21 mouse cellular contexts compared by ENCODE assay signal in the genomic region with DNA sequence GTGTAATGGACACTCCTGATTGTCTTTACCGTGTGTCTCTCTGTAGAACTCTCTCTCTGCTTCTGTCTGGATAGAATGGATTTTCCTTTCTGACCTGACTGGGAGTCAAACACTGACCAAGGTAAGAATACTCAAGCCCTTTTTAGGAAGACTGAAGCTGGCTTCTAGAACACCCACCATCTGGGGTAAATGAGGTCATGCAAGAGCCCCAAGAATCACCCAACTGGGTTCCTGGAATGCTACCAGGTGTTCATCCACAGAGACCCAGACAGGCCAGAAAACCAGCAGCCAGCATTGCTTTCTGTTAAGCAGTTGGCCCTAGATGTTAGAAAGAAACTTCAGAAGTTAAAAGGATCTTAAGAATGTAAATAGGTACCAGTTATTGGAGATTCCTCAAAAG.
A peak's percentile ranks its signal among the peaks of the same experiment; 100 is the strongest.
DNase-seq lines count a peak whose midpoint lies in the region; TF ChIP-seq lines count a peak whose summit lies in the region.
"Had no signal": no experiment of that assay in that cellular context is flagged by ENCODE, and none has a peak within 500 bp of the region (broad histone marks: within the 10 kb centered on the region; RNA-seq: fewer than 3 reads in every experiment).

No protein-coding gene starts in this region.

- H3K4me1 ChIP-seq in ES-Bruce4 (ENCODE audit: control insufficient read depth, insufficient read depth, low read length): no peaks in the 10 kb centered on the region
- H3K4me1 ChIP-seq: embryonic facial prominence, embryonic 15.5 days; forebrain, embryonic 10.5 days; heart, embryonic 15.5 days; hindbrain, embryonic 13.5 days had no signal

- no peak for TF ChIP-seq EP300 in ES-Bruce4 (IDR thresholded peaks at IDR 0.05; ENCODE audit: insufficient read depth, low read depth, low read length)

- no peak overlapping the region for H3K4me3 ChIP-seq in ES-Bruce4 (ENCODE audit: low read depth, low read length)
- H3K4me3 ChIP-seq: embryonic facial prominence, embryonic 15.5 days; erythroblast, embryonic 14.5 days; forebrain, embryonic 10.5 days; heart, embryonic 15.5 days; hindbrain, embryonic 13.5 days had no signal

- H3K27ac ChIP-seq in ES-Bruce4 (ENCODE audit: insufficient read depth, low read length): peak overlapping the region; percentile 1; the same call in 1 of the 2 replicates
- H3K27ac ChIP-seq: embryonic facial prominence, embryonic 15.5 days; forebrain, embryonic 10.5 days; heart, embryonic 15.5 days; hindbrain, embryonic 13.5 days; hindbrain, postnatal 0 days had no signal

- no peak for TF ChIP-seq POLR2A in ES-Bruce4 (IDR thresholded peaks at IDR 0.05; ENCODE audit: insufficient read depth, low read length)

- no peak overlapping the region for H3K9ac ChIP-seq in ES-Bruce4 (ENCODE audit: low read depth, poor library complexity, severe bottlenecking)
- H3K9ac ChIP-seq: embryonic facial prominence, embryonic 15.5 days; heart, embryonic 15.5 days; hindbrain, embryonic 13.5 days had no signal

- TF ChIP-seq CTCF in ES-Bruce4 (IDR thresholded peaks at IDR 0.05; ENCODE audit: low read depth, low read length): no peak

- no peaks in the 10 kb centered on the region for H3K9me3 ChIP-seq in ES-Bruce4 (replicated peaks; ENCODE audit: control insufficient read depth, insufficient read depth, low read length, poor library complexity, severe bottlenecking)
- H3K9me3 ChIP-seq: heart, embryonic 15.5 days; hindbrain, embryonic 13.5 days had no signal

- H3K36me3 ChIP-seq in ES-Bruce4 (ENCODE audit: control insufficient read depth, insufficient read depth, low read length, poor library complexity, severe bottlenecking): no peaks in the 10 kb centered on the region
- H3K36me3 ChIP-seq: embryonic facial prominence, embryonic 15.5 days; forebrain, embryonic 10.5 days; heart, embryonic 15.5 days; hindbrain, embryonic 13.5 days had no signal

- no peaks in the 10 kb centered on the region for H3K27me3 ChIP-seq in ES-Bruce4 (ENCODE audit: control insufficient read depth, insufficient read depth, low read length, poor library complexity, severe bottlenecking)
- H3K27me3 ChIP-seq: CH12.LX; embryonic facial prominence, embryonic 15.5 days; heart, embryonic 15.5 days; hindbrain, embryonic 13.5 days had no signal

- peak; percentile 61 for DNase-seq in cerebellum, adult 11-12 months
- no peak for DNase-seq in cerebellum, postnatal 4 days (ENCODE audit: low spot score in 2 of 2)
- DNase-seq in cerebellum, adult 8-10 months: peak; percentile 48
- DNase-seq in cerebellum, postnatal 36 days: peak; percentile 29 to 43
- no peak for DNase-seq in adrenal gland, adult 18-20 months (ENCODE audit: low spot score in 2 of 2)
- no peak for DNase-seq in embryo, embryonic 10.5 days (ENCODE audit: low spot score)
- DNase-seq: adrenal gland, adult 8-10 months; adrenal gland, postnatal 36 days; embryo, embryonic 11 days; gastrocnemius, postnatal 36 days; heart, adult 18-20 months; heart, postnatal 14 days; kidney, adult 8-10 months had no signal

Comparison
In these comparisons a context has a peak if more than half of its experiments do, and no peak if none do; other contexts are left out.
1. DNase-seq: peak in cerebellum, adult 11-12 months (single experiment), cerebellum, adult 8-10 months (single experiment) and cerebellum, postnatal 36 days (2 of 2); none in cerebellum, postnatal 4 days (0 of 2), adrenal gland, adult 18-20 months (0 of 2) and embryo, embryonic 10.5 days (single experiment).